Mouse (Mus musculus) neural tube, embryonic 12.5 days (tissue): ENCODE data around the gene Gpsm3. TPM values are rescaled to one million over a fixed set of nuclear protein-coding genes. Genes with fewer than 3 reads are reported as not detected.
A peak's percentile ranks its signal among the peaks of the same experiment; 100 is the strongest.
"Not testable (repeated sequence)": the region's sequence is repeated elsewhere in the genome, so short reads cannot be mapped to it uniquely, and the experiment has no call there.

Experiments used
- ATAC-seq: fragments of 200-750 bp; cut with Nextera tagmentation; 2 replicates; pipeline ENCODE4 v1.8.0; 2017; ENCODE audit warnings: low read depth, mild to moderate bottlenecking, moderate TSS enrichment, moderate library complexity; ENCODE audit not compliant: low FRiP score
- H3K27ac ChIP-seq: fragments of 300-500 bp; sonication (generic); 2 replicates; pipeline ENCODE4 v1.5.1; 2016
- H3K27me3 ChIP-seq: fragments of 300-500 bp; sonication (generic); replicated peaks from 2 replicates; pipeline ENCODE4 v1.6.1; 2016; ENCODE audit warnings: mild to moderate bottlenecking
- H3K36me3 ChIP-seq: fragments of 300-500 bp; sonication (generic); 2 replicates; pipeline ENCODE4 v1.6.1; 2016; ENCODE audit warnings: mild to moderate bottlenecking
- H3K4me1 ChIP-seq: fragments of 300-500 bp; sonication (generic); 2 replicates; pipeline ENCODE4 v1.6.1; 2016
- H3K4me2 ChIP-seq: fragments of 300-500 bp; sonication (generic); replicated peaks from 2 replicates; pipeline ENCODE4 v1.6.1; 2016; ENCODE audit warnings: mild to moderate bottlenecking
- H3K4me3 ChIP-seq: fragments of 300-500 bp; sonication (generic); 2 replicates; pipeline ENCODE4 v1.5.1; 2016
- H3K9ac ChIP-seq: fragments of 300-500 bp; sonication (generic); 2 replicates; pipeline ENCODE4 v1.6.1; 2016; ENCODE audit warnings: mild to moderate bottlenecking
- H3K9me3 ChIP-seq: fragments of 300-500 bp; sonication (generic); 2 replicates; pipeline ENCODE4 v1.6.1; 2016; ENCODE audit warnings: mild to moderate bottlenecking
- WGBS: fragments of 180-500 bp; shearing (Covaris S2); methylation state at CpG from one replicate; pipeline ENCODE4 v1.1.7; 2016; 5-methylcytosine and 5-hydroxymethylcytosine counted together
- polyA plus RNA-seq: library from polyadenylated mRNA; unstranded; fragments of >200 nt; fragmentation: Nextera tagmentation; extraction: Ambion mirVana; gene quantifications from 2 replicates; pipeline ENCODE4 v1.2.1, GENCODE M21; 2016

The Gpsm3 gene
- 4.2 and 5.5 TPM in 2 replicates for polyA plus RNA-seq

- Histone ChIP-seq H3K36me3 (peaks cover 4% of the 10 kb centered on the region; the same call in 1 of the 2 replicates), H3K4me2 (peak within 1 kb of the TSS; percentile 93), H3K27ac (no peak within 1 kb of the TSS), H3K9ac (no peak within 1 kb of the TSS; the same call in 1 of the 2 replicates), H3K9me3 (no peaks in the 10 kb centered on the region), H3K4me1 (peaks cover 76% of the 10 kb centered on the region), H3K4me3 (no peak within 1 kb of the TSS), H3K27me3 (no peaks in the 10 kb centered on the region)
- ATAC-seq: no peak
- 41% methylated on average over 7 of the region's 7 CpGs for WGBS
Measured at GRCm38 (mm10) chr17:34589681-34590101, at the start of gene Gpsm3. Gene Gpsm3, plus strand, starts transcription at chr17:34589806.

GRCm38 (mm10) chr17:34543567-34543966, 46.0 kb upstream of the Gpsm3 start:
- not testable (repeated sequence) for H3K36me3 ChIP-seq, H3K4me3 ChIP-seq, H3K9me3 ChIP-seq, ATAC-seq, H3K27me3 ChIP-seq, H3K9ac ChIP-seq, H3K27ac ChIP-seq, H3K4me1 ChIP-seq, H3K4me2 ChIP-seq
- 96% methylated on average over 13 of the region's 13 CpGs for WGBS

GRCm38 (mm10) chr17:34546797-34547196, 42.8 kb upstream of the Gpsm3 start:
- WGBS: 94% methylated on average over 1 of the region's 1 CpGs
- H3K4me3 ChIP-seq: no peak overlapping the region
- H3K4me1 ChIP-seq: no peaks in the 10 kb centered on the region
- ATAC-seq: no peak
- no peak overlapping the region for H3K4me2 ChIP-seq
- no peaks in the 10 kb centered on the region for H3K27me3 ChIP-seq
- no peak overlapping the region for H3K9ac ChIP-seq
- no peaks in the 10 kb centered on the region for H3K9me3 ChIP-seq
- H3K27ac ChIP-seq: no peak overlapping the region
- H3K36me3 ChIP-seq: no peaks in the 10 kb centered on the region

- H3K27ac ChIP-seq: no peak overlapping the region
- H3K9ac ChIP-seq: no peak overlapping the region
- H3K4me3 ChIP-seq: no peak overlapping the region
- no peak for ATAC-seq
- 96% methylated on average over 4 of the region's 4 CpGs for WGBS
- H3K4me2 ChIP-seq: no peak overlapping the region
- H3K9me3 ChIP-seq: no peaks in the 10 kb centered on the region
- no peaks in the 10 kb centered on the region for H3K27me3 ChIP-seq
- H3K36me3 ChIP-seq: no peaks in the 10 kb centered on the region
- no peaks in the 10 kb centered on the region for H3K4me1 ChIP-seq
Measured at GRCm38 (mm10) chr17:34547601-34548000, 42.0 kb upstream of the Gpsm3 start.

GRCm38 (mm10) chr17:34549156-34549555, 40.5 kb upstream of the Gpsm3 start:
- H3K4me1 ChIP-seq: no peaks in the 10 kb centered on the region
- WGBS: 96% methylated on average over 3 of the region's 3 CpGs
- H3K27ac ChIP-seq: no peak overlapping the region
- H3K9ac ChIP-seq: no peak overlapping the region
- no peaks in the 10 kb centered on the region for H3K36me3 ChIP-seq
- no peak overlapping the region for H3K4me3 ChIP-seq
- H3K9me3 ChIP-seq: no peaks in the 10 kb centered on the region
- ATAC-seq: no peak
- no peaks in the 10 kb centered on the region for H3K27me3 ChIP-seq
- no peak overlapping the region for H3K4me2 ChIP-seq

GRCm38 (mm10) chr17:34549843-34550242, 39.8 kb upstream of the Gpsm3 start:
- Histone ChIP-seq H3K27me3 (no peaks in the 10 kb centered on the region), H3K9ac (no peak overlapping the region), H3K9me3 (no peaks in the 10 kb centered on the region), H3K4me2 (no peak overlapping the region), H3K4me1 (no peaks in the 10 kb centered on the region), H3K36me3 (no peaks in the 10 kb centered on the region), H3K27ac (no peak overlapping the region), H3K4me3 (no peak overlapping the region)
- ATAC-seq: no peak
- WGBS: 83% methylated on average over 2 of the region's 2 CpGs

GRCm38 (mm10) chr17:34555483-34555882, 34.1 kb upstream of the Gpsm3 start:
- Histone ChIP-seq H3K36me3 (no peaks in the 10 kb centered on the region), H3K9me3 (no peaks in the 10 kb centered on the region), H3K9ac (no peak overlapping the region), H3K4me1 (no peaks in the 10 kb centered on the region), H3K27ac (no peak overlapping the region), H3K4me3 (no peak overlapping the region), H3K4me2 (no peak overlapping the region), H3K27me3 (no peaks in the 10 kb centered on the region)
- WGBS: 27% methylated on average over 5 of the region's 5 CpGs
- ATAC-seq: no peak

- no peak overlapping the region for H3K9ac ChIP-seq
- no peak overlapping the region for H3K27ac ChIP-seq
- no peaks in the 10 kb centered on the region for H3K4me1 ChIP-seq
- no peaks in the 10 kb centered on the region for H3K27me3 ChIP-seq
- WGBS: 89% methylated on average over 8 of the region's 8 CpGs
- H3K4me2 ChIP-seq: no peak overlapping the region
- ATAC-seq: no peak
- H3K4me3 ChIP-seq: no peak overlapping the region
- no peaks in the 10 kb centered on the region for H3K9me3 ChIP-seq
- H3K36me3 ChIP-seq: no peaks in the 10 kb centered on the region
Measured at GRCm38 (mm10) chr17:34556406-34556805, 33.2 kb upstream of the Gpsm3 start.

- Histone ChIP-seq H3K4me2 (no peak overlapping the region), H3K27me3 (no peaks in the 10 kb centered on the region), H3K4me1 (no peaks in the 10 kb centered on the region), H3K9ac (no peak overlapping the region), H3K4me3 (no peak overlapping the region), H3K27ac (no peak overlapping the region), H3K9me3 (no peaks in the 10 kb centered on the region), H3K36me3 (no peaks in the 10 kb centered on the region)
- WGBS: 57% methylated on average over 11 of the region's 11 CpGs
- no peak for ATAC-seq
Measured at GRCm38 (mm10) chr17:34557411-34557810, 32.2 kb upstream of the Gpsm3 start.

GRCm38 (mm10) chr17:34559116-34559515, 30.5 kb upstream of the Gpsm3 start:
- no peaks in the 10 kb centered on the region for H3K36me3 ChIP-seq
- no peak overlapping the region for H3K9ac ChIP-seq
- no peaks in the 10 kb centered on the region for H3K27me3 ChIP-seq
- 89% methylated on average over 7 of the region's 7 CpGs for WGBS
- H3K4me3 ChIP-seq: no peak overlapping the region
- no peak overlapping the region for H3K27ac ChIP-seq
- H3K9me3 ChIP-seq: no peaks in the 10 kb centered on the region
- no peak for ATAC-seq
- peaks cover 3% of the 10 kb centered on the region; the same call in 1 of the 2 replicates for H3K4me1 ChIP-seq
- H3K4me2 ChIP-seq: no peak overlapping the region

- Histone ChIP-seq H3K4me3 (no peak overlapping the region), H3K4me2 (no peak overlapping the region), H3K9me3 (no peaks in the 10 kb centered on the region), H3K9ac (no peak overlapping the region), H3K27me3 (no peaks in the 10 kb centered on the region), H3K4me1 (peaks cover 7% of the 10 kb centered on the region; the same call in 1 of the 2 replicates), H3K27ac (no peak overlapping the region), H3K36me3 (no peaks in the 10 kb centered on the region)
- 32% methylated on average over 15 of the region's 15 CpGs for WGBS
- ATAC-seq: no peak
Measured at GRCm38 (mm10) chr17:34559895-34560294, 29.7 kb upstream of the Gpsm3 start.

GRCm38 (mm10) chr17:34560438-34560837, 29.2 kb upstream of the Gpsm3 start:
- ATAC-seq: no peak
- Histone ChIP-seq H3K9ac (no peak overlapping the region), H3K4me1 (peaks cover 7% of the 10 kb centered on the region; the same call in 1 of the 2 replicates), H3K4me3 (no peak overlapping the region), H3K9me3 (no peaks in the 10 kb centered on the region), H3K36me3 (no peaks in the 10 kb centered on the region), H3K27ac (no peak overlapping the region), H3K27me3 (no peaks in the 10 kb centered on the region), H3K4me2 (no peak overlapping the region)
- WGBS: 92% methylated on average over 6 of the region's 6 CpGs

- Histone ChIP-seq H3K27ac (no peak overlapping the region), H3K4me3 (no peak overlapping the region; the same call in 1 of the 2 replicates), H3K27me3 (no peaks in the 10 kb centered on the region), H3K9me3 (no peaks in the 10 kb centered on the region), H3K36me3 (no peaks in the 10 kb centered on the region), H3K4me2 (no peak overlapping the region), H3K4me1 (peaks cover 7% of the 10 kb centered on the region; the same call in 1 of the 2 replicates), H3K9ac (no peak overlapping the region)
- 47% methylated on average over 8 of the region's 8 CpGs for WGBS
- no peak for ATAC-seq
Measured at GRCm38 (mm10) chr17:34561200-34561599, 28.4 kb upstream of the Gpsm3 start.
